Mouse (Mus musculus) urinary bladder, postnatal 10 days (tissue): ENCODE measurements around the gene Scfd2.

Experiments used
- DNase-seq: peaks from one replicate; pipeline ENCODE4 v3.0.0; 2022; ENCODE audit warnings: low spot score

Scfd2 gene

GRCm38 (mm10) chr5:74365408-74365807 is 166.2 kb downstream of the Scfd2 start:
- DNase-seq = no peak

- no peak for DNase-seq
Measured at GRCm38 (mm10) chr5:74363296-74363695, 168.3 kb downstream of the Scfd2 start.

- no peak for DNase-seq
Measured at GRCm38 (mm10) chr5:74361531-74361930, 170.0 kb downstream of the Scfd2 start.

DNA sequence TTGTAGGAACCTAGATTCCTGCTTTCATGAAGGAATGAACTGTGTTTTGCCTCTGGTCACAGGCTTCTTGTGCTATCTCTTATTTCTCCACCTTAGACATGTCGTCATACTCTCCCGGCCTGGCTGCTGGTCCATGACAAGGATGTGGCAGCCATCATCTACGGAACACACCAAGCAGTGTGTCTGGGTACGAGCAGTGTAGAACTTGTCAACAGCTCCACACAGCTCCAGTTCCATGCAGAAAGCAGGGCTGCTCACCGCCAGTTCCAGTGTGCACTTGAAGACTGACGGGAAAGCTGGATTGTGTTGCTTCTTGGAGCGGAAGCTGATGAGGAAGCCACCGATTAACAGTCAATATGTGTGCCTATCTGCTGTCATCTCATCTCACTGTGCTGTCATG is 173.5 kb downstream of the Scfd2 start:
- no peak for DNase-seq

DNA sequence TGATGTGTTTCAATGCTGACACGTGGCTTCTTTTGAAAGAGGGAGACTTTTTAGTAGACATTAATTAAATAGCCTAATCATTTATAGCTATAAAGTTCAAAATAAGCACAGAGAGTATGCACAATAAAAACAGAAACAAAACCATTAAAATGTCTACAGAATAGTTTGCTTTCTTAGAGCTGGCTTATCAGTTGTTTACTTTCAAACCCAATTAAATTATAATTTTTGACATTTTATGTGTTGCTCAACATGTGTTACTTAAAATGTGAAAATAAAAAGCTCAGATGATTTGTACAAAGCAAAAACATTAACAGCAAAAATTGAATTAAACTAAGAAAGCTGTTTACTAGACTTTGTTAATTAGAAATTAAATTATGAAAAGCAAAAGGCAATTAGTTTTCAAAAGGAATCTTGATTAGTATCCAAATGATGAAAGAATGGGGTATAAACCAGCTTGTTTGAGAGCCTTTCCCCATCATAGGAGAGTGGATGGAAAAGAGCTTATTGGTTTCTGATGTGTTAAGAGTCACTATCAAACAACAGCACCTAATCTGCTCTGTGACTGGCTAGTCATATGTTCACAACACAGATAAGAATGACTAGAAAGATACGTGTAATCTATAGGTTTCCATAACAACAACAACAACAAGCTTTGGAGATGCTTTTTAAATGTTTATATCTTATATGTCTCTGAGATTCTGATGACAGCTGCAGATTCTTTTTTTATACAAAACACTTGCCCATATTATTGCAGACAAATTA is 176.0 kb downstream of the Scfd2 start:
- DNase-seq = no peak

- no peak for DNase-seq
Measured at GRCm38 (mm10) chr5:74350909-74351308, 180.7 kb downstream of the Scfd2 start.

GRCm38 (mm10) chr5:74348079-74348870 is 183.3 kb downstream of the Scfd2 start:
- no peak for DNase-seq

DNA sequence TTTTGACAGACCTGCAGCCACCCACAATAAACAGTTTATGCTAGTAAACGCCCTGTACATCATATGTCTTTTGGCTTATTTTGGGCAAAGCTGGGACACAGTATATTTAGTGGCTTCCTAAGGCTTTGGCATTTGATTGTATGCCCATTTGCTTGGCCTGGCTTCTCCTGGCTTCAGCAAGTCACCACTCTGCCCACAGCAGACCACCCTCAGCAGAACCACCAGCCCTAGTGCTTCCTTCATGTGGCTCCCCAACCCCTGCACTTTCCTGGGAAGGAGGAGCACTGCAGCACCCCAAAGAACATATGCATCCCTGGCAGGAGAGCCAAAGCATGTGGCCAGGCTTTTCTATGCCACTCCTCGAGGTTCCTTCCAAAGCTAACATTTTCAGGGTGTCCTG is 188.5 kb downstream of the Scfd2 start:
- DNase-seq = no peak

- DNase-seq = no peak
Measured at GRCm38 (mm10) chr5:74342557-74342956, 189.0 kb downstream of the Scfd2 start.

DNA sequence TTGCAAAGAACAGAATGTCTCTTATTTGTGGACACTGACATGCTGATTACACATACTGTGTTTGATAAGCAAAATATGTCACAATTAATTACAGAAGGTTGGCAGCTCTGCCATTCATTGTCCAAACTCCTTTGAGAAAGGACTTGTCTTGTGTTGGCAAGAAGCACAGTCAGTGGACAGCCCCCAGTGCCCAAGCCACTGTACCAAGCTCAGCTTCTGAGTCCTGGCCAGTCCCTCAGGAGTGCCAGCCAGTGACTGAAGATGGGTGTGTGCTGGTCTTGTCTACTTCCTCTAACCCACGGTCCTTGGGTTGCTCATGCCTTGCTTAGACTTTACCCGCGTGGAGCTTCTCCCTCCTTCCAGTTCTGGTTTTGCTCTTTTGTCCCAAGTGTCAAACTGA is 194.1 kb downstream of the Scfd2 start:
- no peak for DNase-seq

DNA sequence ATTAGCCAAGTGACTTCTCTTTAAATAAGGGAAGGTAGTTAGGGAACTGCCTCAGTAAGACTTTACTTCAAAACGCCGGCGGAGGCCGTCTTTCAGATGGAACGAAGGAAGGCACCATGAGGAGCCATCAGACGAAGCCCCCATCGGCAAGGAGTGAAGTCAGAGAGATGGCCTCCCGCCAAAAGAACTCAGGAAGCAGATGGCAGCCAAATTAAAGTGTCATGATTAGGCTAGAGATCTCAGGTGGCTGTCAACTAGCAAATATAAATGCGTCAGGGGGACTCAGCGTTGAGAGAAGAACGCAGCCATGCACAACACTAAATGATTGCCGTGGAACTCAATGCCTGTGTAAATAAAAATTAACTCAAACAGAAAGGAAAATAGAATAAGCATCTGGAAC is 194.8 kb downstream of the Scfd2 start:
- no peak for DNase-seq

- no peak for DNase-seq
Measured at GRCm38 (mm10) chr5:74333258-74333657, 198.3 kb downstream of the Scfd2 start.

DNA sequence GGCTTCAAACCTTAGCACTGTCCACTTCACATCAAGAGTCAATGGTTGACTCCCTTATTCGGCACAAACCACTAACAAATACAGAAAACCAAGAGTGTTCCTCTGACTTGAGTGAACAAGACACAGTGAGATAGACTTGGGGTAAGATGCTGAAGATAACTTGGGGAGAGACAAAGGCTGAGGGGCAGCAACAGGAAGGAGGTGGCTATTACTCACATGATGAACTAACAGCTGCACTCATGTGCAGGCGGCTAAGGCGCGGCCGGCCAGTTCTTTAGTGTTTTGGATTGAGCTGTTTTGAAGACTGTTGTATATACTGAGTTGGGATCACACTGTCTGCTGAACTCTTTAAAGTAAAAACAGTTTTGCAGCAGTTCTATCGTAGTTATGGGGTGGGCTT is 205.3 kb downstream of the Scfd2 start:
- no peak for DNase-seq

GRCm38 (mm10) chr5:74321010-74321746 is 210.4 kb downstream of the Scfd2 start:
- no peak for DNase-seq

- no peak for DNase-seq
Measured at GRCm38 (mm10) chr5:74319551-74319950, 212.0 kb downstream of the Scfd2 start.

- DNase-seq = no peak
Measured at GRCm38 (mm10) chr5:74317174-74317573, 214.4 kb downstream of the Scfd2 start.

DNA sequence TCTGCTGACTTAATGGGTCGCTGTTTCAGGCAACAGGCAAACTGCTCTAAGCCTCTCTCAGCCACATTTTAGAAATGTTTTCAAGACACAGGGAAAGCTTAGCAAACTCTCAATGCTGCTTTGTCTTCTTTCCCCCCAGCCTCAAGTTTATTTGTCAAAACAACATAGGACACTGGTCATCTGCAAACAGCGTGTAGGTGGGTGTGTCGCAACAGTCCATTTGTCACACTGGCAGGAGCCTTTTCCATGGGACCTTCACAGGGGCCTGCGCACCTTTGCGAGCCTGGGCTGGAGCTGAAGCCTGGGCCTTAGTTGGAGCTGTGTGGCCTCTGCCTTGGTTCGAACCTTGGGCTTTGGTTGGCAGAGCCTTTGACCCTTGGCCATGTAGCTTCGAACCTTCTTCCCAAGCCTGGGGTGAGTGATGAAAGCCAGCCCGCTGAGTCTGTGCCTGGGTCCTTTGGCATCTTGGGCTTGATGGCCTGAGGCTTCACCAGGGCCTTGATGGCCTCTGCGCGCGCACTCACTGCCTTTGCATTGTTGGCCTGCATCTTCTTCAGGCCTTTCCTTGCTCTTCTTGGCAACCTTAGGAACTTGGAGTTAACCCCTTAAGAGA is 215.1 kb downstream of the Scfd2 start:
- DNase-seq = no peak

GRCm38 (mm10) chr5:74315471-74316245 is 215.9 kb downstream of the Scfd2 start:
- no peak for DNase-seq

- no peak for DNase-seq
Measured at GRCm38 (mm10) chr5:74314501-74314900, 217.1 kb downstream of the Scfd2 start.

DNA sequence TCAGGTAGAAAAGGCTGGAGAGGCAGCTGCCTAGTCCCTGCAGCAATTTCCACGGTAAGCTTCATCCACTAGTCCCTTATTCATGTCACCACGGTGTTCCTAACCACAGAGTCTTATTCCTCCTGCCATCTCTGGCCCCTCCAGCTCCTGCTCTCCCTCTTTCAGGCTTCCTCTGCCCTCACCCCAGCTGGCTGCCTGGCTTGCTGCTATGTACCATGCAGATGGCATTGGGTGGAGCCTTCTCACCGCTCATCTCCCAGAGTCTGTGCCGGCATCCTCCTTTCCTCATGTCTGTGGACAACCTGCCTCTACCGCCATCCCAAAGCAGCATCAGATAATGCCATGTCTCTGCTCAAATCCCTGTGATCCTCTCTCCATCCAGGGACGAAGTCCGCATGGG is 218.0 kb downstream of the Scfd2 start:
- no peak for DNase-seq

DNA sequence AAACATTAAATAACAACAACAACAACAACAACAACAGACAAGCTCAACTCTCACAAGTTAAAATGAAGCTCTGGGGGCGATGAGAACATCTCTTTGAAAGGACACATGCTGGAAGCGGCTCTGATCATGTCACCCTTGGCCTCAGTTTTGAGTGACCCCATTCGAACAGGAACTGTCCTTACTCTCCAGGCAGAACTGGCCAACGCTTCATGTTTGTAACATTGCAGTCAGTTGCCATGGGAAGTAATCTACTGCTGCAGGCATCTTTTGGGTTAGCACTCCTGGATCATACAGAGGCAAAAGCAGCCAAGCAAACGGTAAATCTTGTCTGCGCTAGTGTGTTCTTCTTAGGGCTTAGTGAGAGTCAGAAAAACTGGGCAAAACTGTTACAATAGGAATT is 219.7 kb downstream of the Scfd2 start:
- DNase-seq = no peak
